Mouse (Mus musculus) kidney, embryonic 14.5 days (tissue): ENCODE results near the gene Vwce. TPM values are rescaled to one million over a fixed set of nuclear protein-coding genes. Genes with fewer than 3 reads are reported as not detected.

Experiments
- ATAC-seq: fragments of 200-750 bp; cut with Nextera tagmentation; 2 replicates; pipeline ENCODE4 v1.8.0; 2017; ENCODE audit warnings: moderate number of reproducible peaks, mild to moderate bottlenecking, moderate TSS enrichment, moderate library complexity; ENCODE audit not compliant: low FRiP score, low TSS enrichment
- H3K27ac ChIP-seq: fragments of 300-500 bp; sonication (generic); 2 replicates; pipeline ENCODE4 v1.5.1; 2014; ENCODE audit warnings: low read depth, mild to moderate bottlenecking, low read length, moderate library complexity, mixed read lengths
- H3K27me3 ChIP-seq: fragments of 300-500 bp; sonication (generic); 2 replicates; pipeline ENCODE4 v1.6.1; 2014; ENCODE audit warnings: mild to moderate bottlenecking, low read length; ENCODE audit not compliant: control insufficient read depth, insufficient read depth
- H3K36me3 ChIP-seq: fragments of 300-500 bp; sonication (generic); 2 replicates; pipeline ENCODE4 v1.6.1; 2014; ENCODE audit warnings: low read length, mixed read lengths; ENCODE audit not compliant: control insufficient read depth, insufficient read depth
- H3K4me1 ChIP-seq: fragments of 300-500 bp; sonication (generic); 2 replicates; pipeline ENCODE4 v1.6.1; 2014; ENCODE audit warnings: low read length, mixed read lengths; ENCODE audit not compliant: control insufficient read depth, insufficient read depth
- H3K4me2 ChIP-seq: fragments of 300-500 bp; sonication (generic); replicated peaks from 2 replicates; pipeline ENCODE4 v1.6.1; 2014; ENCODE audit warnings: low read depth, mild to moderate bottlenecking, low read length
- H3K4me3 ChIP-seq: fragments of 300-500 bp; sonication (generic); 2 replicates; pipeline ENCODE4 v1.5.1; 2014; ENCODE audit warnings: mild to moderate bottlenecking, low read length
- H3K9ac ChIP-seq: fragments of 300-500 bp; sonication (generic); 2 replicates; pipeline ENCODE4 v1.6.1; 2014; ENCODE audit warnings: low read depth, mild to moderate bottlenecking, low read length, moderate library complexity
- H3K9me3 ChIP-seq: fragments of 300-500 bp; sonication (generic); 2 replicates; pipeline ENCODE4 v1.6.1; 2016; ENCODE audit warnings: low read length; ENCODE audit not compliant: control insufficient read depth
- WGBS: fragments of 180-500 bp; shearing (Covaris S2); extraction: QIAGEN DNeasy Blood & Tissue Kit; methylation state at CpG from one replicate; pipeline ENCODE4 v1.1.7; 2014; 5-methylcytosine and 5-hydroxymethylcytosine counted together
- polyA plus RNA-seq: library from polyadenylated mRNA; unstranded; fragments of >200 nt; fragmentation: Nextera tagmentation; extraction: Ambion mirVana; gene quantifications from 2 replicates; pipeline ENCODE4 v1.2.1, GENCODE M21; 2014

Gene Vwce
- polyA plus RNA-seq, 1 experiment from 2014 or later: 2.0 TPM

- Histone ChIP-seq H3K27me3 (no peaks in the 10 kb centered on the region), H3K4me2 (no peak overlapping the region), H3K27ac (no peak overlapping the region), H3K9ac (no peak overlapping the region), H3K9me3 (no peaks in the 10 kb centered on the region), H3K4me3 (no peak overlapping the region), H3K36me3 (no peaks in the 10 kb centered on the region), H3K4me1 (no peaks in the 10 kb centered on the region)
- no peak for ATAC-seq
- WGBS: 91% methylated on average over 2 of the region's 2 CpGs
Measured at GRCm38 (mm10) chr19:10661919-10662318, 27.9 kb downstream of the Vwce start.

DNA sequence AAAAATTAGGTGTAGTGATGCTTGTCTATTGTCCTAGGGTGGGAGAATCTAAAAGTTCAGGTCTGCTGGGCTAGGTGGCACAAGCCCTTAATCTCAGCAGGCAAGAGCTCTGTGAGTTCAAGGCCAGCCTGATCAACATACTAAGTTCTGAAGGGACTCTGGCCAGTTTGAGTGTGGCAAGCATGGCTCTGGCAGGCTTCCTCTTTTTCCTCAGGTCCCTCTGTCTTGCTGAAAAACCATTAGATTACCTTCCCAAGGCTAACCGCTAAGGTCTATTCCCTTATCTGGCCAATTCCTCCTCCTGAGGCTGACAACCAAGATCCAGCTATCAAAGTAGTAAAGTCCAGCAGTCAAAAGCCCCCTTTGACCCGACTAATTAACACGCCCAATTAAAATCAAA, 28.7 kb downstream of the Vwce start:
- Histone ChIP-seq H3K4me3 (no peak overlapping the region), H3K27ac (no peak overlapping the region), H3K4me2 (no peak overlapping the region), H3K9me3 (no peaks in the 10 kb centered on the region), H3K9ac (no peak overlapping the region), H3K27me3 (no peaks in the 10 kb centered on the region), H3K4me1 (no peaks in the 10 kb centered on the region), H3K36me3 (no peaks in the 10 kb centered on the region)
- 59% methylated on average over 3 of the region's 3 CpGs for WGBS
- ATAC-seq: no peak

GRCm38 (mm10) chr19:10665093-10665492, 31.1 kb downstream of the Vwce start:
- H3K36me3 ChIP-seq: no peaks in the 10 kb centered on the region
- no peak overlapping the region for H3K4me3 ChIP-seq
- H3K4me1 ChIP-seq: no peaks in the 10 kb centered on the region
- H3K9ac ChIP-seq: no peak overlapping the region
- H3K9me3 ChIP-seq: no peaks in the 10 kb centered on the region
- 62% methylated on average over 3 of the region's 3 CpGs for WGBS
- H3K27me3 ChIP-seq: no peaks in the 10 kb centered on the region
- no peak overlapping the region for H3K4me2 ChIP-seq
- no peak for ATAC-seq
- H3K27ac ChIP-seq: no peak overlapping the region

DNA sequence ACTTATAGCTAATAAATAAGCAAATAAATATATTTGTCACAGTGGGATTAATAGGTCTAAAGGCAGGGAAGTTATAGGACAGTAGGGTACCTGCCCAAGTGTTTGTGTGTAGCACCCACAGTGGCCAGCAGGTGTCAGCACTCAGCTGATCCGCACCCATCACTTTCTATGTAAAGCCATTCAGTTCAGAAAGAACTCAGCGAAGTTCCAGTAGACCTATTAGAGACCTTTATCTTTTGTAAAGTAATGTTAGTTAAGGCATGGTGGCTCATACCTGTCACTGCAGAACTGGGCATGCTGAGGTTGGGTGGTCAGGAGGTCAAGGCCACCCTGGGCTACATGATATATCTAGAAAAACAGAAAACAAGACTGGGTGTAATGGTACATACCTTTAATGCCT, 31.5 kb downstream of the Vwce start:
- no peaks in the 10 kb centered on the region for H3K4me1 ChIP-seq
- H3K4me2 ChIP-seq: no peak overlapping the region
- peak; percentile 83; the same call in 1 of the 2 replicates for ATAC-seq
- no peak overlapping the region for H3K27ac ChIP-seq
- H3K4me3 ChIP-seq: no peak overlapping the region
- H3K36me3 ChIP-seq: no peaks in the 10 kb centered on the region
- H3K9me3 ChIP-seq: no peaks in the 10 kb centered on the region
- H3K27me3 ChIP-seq: no peaks in the 10 kb centered on the region
- no peak overlapping the region for H3K9ac ChIP-seq
- 18% methylated on average over 2 of the region's 2 CpGs for WGBS

- no peaks in the 10 kb centered on the region for H3K27me3 ChIP-seq
- WGBS: 88% methylated on average over 4 of the region's 4 CpGs
- ATAC-seq: no peak
Measured at GRCm38 (mm10) chr19:10671319-10671718, 37.3 kb downstream of the Vwce start.

GRCm38 (mm10) chr19:10671854-10672417, 37.9 kb downstream of the Vwce start:
- Histone ChIP-seq H3K36me3 (no peaks in the 10 kb centered on the region), H3K27ac (no peak overlapping the region), H3K4me1 (no peaks in the 10 kb centered on the region), H3K27me3 (no peaks in the 10 kb centered on the region), H3K4me2 (no peak overlapping the region), H3K4me3 (no peak overlapping the region), H3K9ac (no peak overlapping the region), H3K9me3 (no peaks in the 10 kb centered on the region)
- 52% methylated on average over 9 of the region's 9 CpGs for WGBS
- ATAC-seq: no peak

More at GRCm38 (mm10) chr19:10671319-10671718, 37.3 kb downstream of the Vwce start:
- no peak overlapping the region for H3K27ac ChIP-seq
- H3K36me3 ChIP-seq: no peaks in the 10 kb centered on the region
- H3K4me2 ChIP-seq: no peak overlapping the region
- no peak overlapping the region for H3K9ac ChIP-seq
- no peaks in the 10 kb centered on the region for H3K9me3 ChIP-seq
- H3K4me1 ChIP-seq: no peaks in the 10 kb centered on the region
- no peak overlapping the region for H3K4me3 ChIP-seq

GRCm38 (mm10) chr19:10673275-10673674, 39.3 kb downstream of the Vwce start:
- no peak overlapping the region for H3K4me3 ChIP-seq
- no peaks in the 10 kb centered on the region for H3K9me3 ChIP-seq
- no peak overlapping the region for H3K27ac ChIP-seq
- no peak for ATAC-seq
- H3K36me3 ChIP-seq: no peaks in the 10 kb centered on the region
- H3K9ac ChIP-seq: no peak overlapping the region
- whole genome bisulfite sequencing: 54% methylated on average over 1 of the region's 1 CpGs
- no peaks in the 10 kb centered on the region for H3K27me3 ChIP-seq
- H3K4me2 ChIP-seq: no peak overlapping the region
- no peaks in the 10 kb centered on the region for H3K4me1 ChIP-seq

- Histone ChIP-seq H3K4me1 (no peaks in the 10 kb centered on the region), H3K27me3 (no peaks in the 10 kb centered on the region), H3K4me2 (no peak overlapping the region), H3K9ac (no peak overlapping the region), H3K36me3 (no peaks in the 10 kb centered on the region), H3K4me3 (no peak overlapping the region), H3K27ac (no peak overlapping the region), H3K9me3 (no peaks in the 10 kb centered on the region)
- ATAC-seq: no peak
- 86% methylated on average over 16 of the region's 16 CpGs for WGBS
Measured at GRCm38 (mm10) chr19:10676656-10677055, 42.6 kb downstream of the Vwce start.

- no peaks in the 10 kb centered on the region for H3K36me3 ChIP-seq
- no peaks in the 10 kb centered on the region for H3K27me3 ChIP-seq
- H3K27ac ChIP-seq: no peak within 1 kb of the TSS
- H3K4me2 ChIP-seq: no peak within 1 kb of the TSS
- no peak within 1 kb of the TSS for H3K9ac ChIP-seq
- H3K4me3 ChIP-seq: no peak within 1 kb of the TSS
- 38% methylated on average over 6 of the region's 6 CpGs for WGBS
- no peaks in the 10 kb centered on the region for H3K4me1 ChIP-seq
- no peak for ATAC-seq
- no peaks in the 10 kb centered on the region for H3K9me3 ChIP-seq
Measured at GRCm38 (mm10) chr19:10677915-10678771, 44.1 kb downstream of the Vwce start, which contains the start of gene Pga5. Gene Pga5, minus strand, starts transcription at chr19:10678071.
